Mouse (Mus musculus): ENCODE measurements around the gene Nfe2l2. TPM values are rescaled to one million over a fixed set of nuclear protein-coding genes. Genes with fewer than 3 reads are reported as not detected.

The Nfe2l2 gene
- polyA plus RNA-seq, 1 experiment from 2014 or later = 16.4 TPM

DNA sequence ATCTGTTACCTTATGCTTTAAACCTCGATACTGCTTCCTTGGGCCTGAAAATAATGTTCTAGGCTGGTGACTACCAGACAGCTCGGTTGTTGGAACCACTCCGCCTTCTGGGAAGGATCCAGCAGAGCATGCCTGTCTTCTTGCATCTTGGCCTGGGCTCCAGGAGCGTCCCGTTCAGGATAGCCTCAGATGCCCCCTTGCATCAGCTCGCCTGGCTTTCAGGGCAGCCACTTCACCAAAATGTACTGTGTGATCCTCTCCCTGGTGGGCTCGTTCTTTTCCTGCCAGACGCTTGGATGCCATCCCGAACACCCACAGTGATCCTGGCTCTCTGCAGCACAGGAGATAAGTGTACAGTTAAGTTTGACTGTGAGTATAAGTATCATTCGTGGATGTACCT lies 25.6 kb upstream of the Nfe2l2 start:
- WGBS = 88% methylated on average over 10 of the region's 10 CpGs
- ATAC-seq (ENCODE audit: low read depth) = no peak
- H3K4me2 ChIP-seq = no peak overlapping the region
- H3K9ac ChIP-seq = no peak overlapping the region
- H3K4me3 ChIP-seq = no peak overlapping the region
- H3K4me1 ChIP-seq (replicated peaks) = no peaks in the 10 kb centered on the region
- no peaks in the 10 kb centered on the region for H3K27me3 ChIP-seq
- no peaks in the 10 kb centered on the region for H3K36me3 ChIP-seq
- no peak overlapping the region for H3K27ac ChIP-seq (replicated peaks)
- H3K9me3 ChIP-seq = no peaks in the 10 kb centered on the region

DNA sequence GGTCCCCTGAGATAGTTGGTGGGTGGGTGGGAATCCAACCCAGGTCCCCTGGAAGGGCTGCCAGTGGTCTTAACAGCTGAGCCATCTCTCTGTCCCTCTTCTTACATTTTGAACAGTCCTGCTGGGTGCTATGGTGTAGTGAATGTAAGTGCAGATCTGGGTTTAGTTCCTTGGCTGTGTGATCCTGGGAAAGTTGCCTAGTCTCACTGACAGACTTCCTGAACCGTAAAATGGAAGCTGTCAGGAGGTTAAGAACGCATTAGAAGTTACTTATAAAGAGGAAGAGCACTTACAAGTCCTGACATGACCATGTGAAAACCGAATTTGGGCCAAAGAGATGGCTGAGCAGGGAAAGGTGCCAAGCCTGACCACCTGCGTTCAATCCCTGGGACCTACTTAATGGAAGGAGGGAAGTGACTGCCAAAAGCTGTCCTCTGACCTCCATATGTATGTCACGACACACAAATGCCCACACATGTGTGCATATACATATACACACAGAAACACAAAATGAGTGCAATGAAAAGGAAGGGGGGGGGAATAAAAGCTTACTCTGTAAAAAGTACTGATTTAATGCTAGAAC lies 20.5 kb upstream of the Nfe2l2 start:
- Histone ChIP-seq H3K4me1 (replicated peaks) (no peaks in the 10 kb centered on the region), H3K27ac (replicated peaks) (no peak overlapping the region), H3K9me3 (no peaks in the 10 kb centered on the region), H3K36me3 (no peaks in the 10 kb centered on the region), H3K4me2 (no peak overlapping the region), H3K9ac (no peak overlapping the region), H3K27me3 (no peaks in the 10 kb centered on the region), H3K4me3 (no peak overlapping the region)
- ATAC-seq (ENCODE audit: low read depth) = no peak
- 86% methylated on average over 5 of the region's 5 CpGs for WGBS

DNA sequence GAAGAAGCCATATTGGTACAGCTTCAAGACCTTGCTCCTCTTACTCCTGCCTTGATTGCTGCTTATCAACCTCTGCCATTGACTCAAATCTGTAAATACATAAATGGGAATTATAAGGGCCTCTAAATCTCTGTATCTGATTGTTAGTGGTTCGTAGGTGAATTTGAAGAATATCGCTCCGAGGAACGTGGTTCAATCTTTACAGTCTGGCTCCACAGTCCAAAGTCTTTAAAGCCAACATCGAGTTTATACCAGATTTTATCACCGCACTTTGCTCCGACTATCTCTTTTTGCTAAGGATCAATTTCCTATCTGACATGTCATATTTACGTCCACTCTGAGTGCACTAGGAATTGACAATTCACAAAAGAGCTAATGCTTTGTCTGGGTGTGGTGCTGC lies 19.0 kb upstream of the Nfe2l2 start:
- Histone ChIP-seq H3K4me2 (no peak overlapping the region), H3K4me1 (replicated peaks) (no peaks in the 10 kb centered on the region), H3K9me3 (no peaks in the 10 kb centered on the region), H3K36me3 (no peaks in the 10 kb centered on the region), H3K27ac (replicated peaks) (no peak overlapping the region), H3K27me3 (no peaks in the 10 kb centered on the region), H3K9ac (no peak overlapping the region), H3K4me3 (no peak overlapping the region)
- ATAC-seq (ENCODE audit: low read depth) = no peak
- 93% methylated on average over 8 of the region's 8 CpGs for WGBS

DNA sequence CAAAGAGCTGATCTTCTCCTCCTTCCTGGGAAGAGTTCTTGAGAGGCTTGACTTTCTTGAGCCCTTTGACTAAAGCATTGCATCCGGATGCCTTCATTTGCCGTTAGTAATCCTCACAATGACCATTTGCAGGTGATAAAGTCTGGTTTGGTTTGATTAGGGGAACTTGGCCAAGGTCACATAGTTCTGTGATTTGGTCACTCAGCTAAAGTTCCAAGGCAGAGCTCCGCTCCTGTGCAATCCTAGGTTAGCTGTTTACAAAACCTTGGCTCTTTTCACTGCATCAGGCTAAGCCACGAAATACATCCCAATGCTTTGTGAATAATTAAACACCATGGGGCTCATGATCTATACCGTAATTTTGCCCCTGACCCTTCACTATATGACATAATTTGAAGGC lies 18.5 kb upstream of the Nfe2l2 start:
- Histone ChIP-seq H3K27me3 (no peaks in the 10 kb centered on the region), H3K27ac (replicated peaks) (no peak overlapping the region), H3K4me3 (no peak overlapping the region), H3K4me2 (no peak overlapping the region), H3K9ac (no peak overlapping the region), H3K4me1 (replicated peaks) (no peaks in the 10 kb centered on the region), H3K9me3 (no peaks in the 10 kb centered on the region), H3K36me3 (no peaks in the 10 kb centered on the region)
- 54% methylated on average over 5 of the region's 5 CpGs for WGBS
- no peak for ATAC-seq (ENCODE audit: low read depth)

DNA sequence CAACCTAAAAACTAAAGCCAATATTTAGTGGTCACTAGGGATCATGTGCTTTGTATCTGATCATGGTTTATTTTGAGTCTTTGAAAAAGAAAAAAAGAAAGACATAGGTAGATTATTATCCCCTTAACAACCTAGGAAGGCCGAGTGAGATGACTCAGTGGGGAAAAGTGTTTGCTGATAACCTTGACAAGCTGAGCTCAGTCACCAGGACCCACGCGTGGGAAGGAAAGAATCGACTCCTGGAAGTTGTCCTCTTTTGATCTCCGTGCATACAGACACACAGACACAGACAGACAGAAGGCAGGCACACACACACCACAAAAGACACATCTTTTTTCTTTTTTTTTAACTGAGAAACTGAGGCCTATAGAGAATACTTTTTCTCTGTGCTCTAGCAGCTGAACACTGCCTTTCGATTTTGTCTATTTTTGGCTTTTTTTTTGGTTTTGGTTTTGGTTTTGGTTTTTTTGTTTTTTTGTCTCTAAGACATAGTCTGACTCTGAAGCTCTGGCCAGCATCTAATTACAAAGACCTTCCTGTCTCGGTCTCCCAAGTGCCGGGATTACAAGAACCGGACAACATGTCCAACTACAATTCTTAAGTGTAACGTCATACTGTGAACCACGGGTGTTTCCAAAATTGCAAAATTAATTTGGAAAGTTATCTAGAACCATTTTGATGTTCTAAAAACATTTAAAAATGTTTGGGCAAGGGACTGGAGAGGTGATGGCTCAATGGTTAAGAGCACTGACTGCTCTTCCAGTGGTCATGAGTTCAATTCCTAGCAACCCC lies 16.0 kb upstream of the Nfe2l2 start:
- 82% methylated on average over 11 of the region's 11 CpGs for WGBS
- Histone ChIP-seq H3K4me2 (no peak overlapping the region), H3K4me3 (no peak overlapping the region), H3K27ac (replicated peaks) (no peak overlapping the region), H3K9me3 (no peaks in the 10 kb centered on the region), H3K27me3 (no peaks in the 10 kb centered on the region), H3K36me3 (no peaks in the 10 kb centered on the region), H3K9ac (no peak overlapping the region), H3K4me1 (replicated peaks) (no peaks in the 10 kb centered on the region)
- no peak for ATAC-seq (ENCODE audit: low read depth)

DNA sequence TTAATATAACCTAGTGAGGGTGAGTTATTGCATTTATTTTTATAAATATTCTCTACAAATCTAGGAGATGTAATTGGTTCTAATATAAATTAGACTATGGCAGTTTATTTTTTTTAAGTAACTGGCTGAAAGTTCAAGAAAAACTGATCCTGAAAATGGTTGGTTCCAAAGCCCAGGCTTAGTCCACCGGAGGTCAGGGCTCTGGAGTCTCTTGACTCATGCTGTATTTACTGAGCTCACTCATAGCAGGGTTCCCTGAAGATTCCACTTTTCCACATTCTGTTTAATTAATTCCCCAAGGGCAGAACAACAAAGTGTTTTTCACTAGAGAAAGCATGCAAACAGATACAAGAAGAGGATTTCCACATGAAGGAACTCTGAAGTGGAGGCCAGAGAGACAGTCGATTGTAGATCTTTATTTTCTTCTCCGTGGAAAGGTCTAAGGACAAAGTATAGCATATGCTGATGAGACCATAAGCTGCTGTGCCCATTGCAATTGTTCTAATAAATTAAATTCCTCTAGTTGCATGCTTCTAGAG lies 15.0 kb upstream of the Nfe2l2 start:
- Histone ChIP-seq H3K9me3 (no peaks in the 10 kb centered on the region), H3K27ac (replicated peaks) (no peak overlapping the region), H3K4me2 (no peak overlapping the region), H3K4me1 (replicated peaks) (no peaks in the 10 kb centered on the region), H3K4me3 (no peak overlapping the region), H3K9ac (no peak overlapping the region), H3K36me3 (no peaks in the 10 kb centered on the region), H3K27me3 (no peaks in the 10 kb centered on the region)
- no peak for ATAC-seq (ENCODE audit: low read depth)
- WGBS = 80% methylated on average over 3 of the region's 3 CpGs

DNA sequence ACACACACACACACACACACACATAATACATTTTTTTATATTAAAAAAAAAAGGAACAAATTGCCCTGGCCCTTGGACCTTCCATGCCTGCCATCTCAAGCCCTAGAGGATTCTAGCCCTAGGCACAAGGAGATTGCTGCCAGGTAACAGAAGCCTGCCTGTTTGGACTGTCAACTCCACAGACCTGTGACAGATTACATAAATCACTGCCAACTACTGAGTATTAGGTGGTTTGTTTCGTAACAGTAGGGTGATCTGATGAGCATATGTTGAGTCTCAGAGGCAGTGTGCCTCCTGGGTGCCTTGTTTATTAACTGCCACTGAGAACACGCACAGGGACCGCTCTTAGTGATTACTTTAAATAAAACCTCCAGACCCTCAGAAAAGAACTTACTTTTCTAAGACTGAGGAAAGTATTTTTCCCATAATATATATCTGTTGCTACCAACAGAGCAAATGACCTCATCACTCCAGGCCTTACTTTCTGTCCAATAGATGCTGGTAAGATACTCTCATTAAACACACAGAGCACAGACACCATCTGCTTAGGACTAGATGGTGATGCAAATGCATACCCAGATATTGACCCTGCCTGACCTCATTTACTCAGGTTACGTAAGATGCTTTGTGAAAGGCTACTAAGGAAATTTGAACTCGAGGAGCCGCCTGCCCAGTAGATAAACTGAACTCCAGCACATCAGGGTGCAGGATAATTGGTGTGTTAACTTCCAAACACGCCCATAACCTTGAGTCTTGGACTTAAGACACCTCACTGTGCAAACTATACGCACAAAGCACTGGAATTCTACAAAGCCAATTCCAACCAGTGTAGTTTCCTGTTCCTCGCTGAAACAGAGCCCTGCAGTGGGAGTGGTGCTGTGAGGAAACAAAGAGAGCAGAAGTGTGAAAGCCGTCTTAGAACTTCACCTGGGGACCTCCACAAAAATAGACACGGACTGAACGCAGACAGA lies 11.9 kb upstream of the Nfe2l2 start:
- Histone ChIP-seq H3K4me2 (no peak overlapping the region), H3K27ac (replicated peaks) (no peak overlapping the region), H3K36me3 (no peaks in the 10 kb centered on the region), H3K9me3 (no peaks in the 10 kb centered on the region), H3K27me3 (no peaks in the 10 kb centered on the region), H3K9ac (no peak overlapping the region), H3K4me3 (no peak overlapping the region), H3K4me1 (replicated peaks) (no peaks in the 10 kb centered on the region)
- ATAC-seq (ENCODE audit: low read depth) = no peak
- 51% methylated on average over 12 of the region's 12 CpGs for WGBS

DNA sequence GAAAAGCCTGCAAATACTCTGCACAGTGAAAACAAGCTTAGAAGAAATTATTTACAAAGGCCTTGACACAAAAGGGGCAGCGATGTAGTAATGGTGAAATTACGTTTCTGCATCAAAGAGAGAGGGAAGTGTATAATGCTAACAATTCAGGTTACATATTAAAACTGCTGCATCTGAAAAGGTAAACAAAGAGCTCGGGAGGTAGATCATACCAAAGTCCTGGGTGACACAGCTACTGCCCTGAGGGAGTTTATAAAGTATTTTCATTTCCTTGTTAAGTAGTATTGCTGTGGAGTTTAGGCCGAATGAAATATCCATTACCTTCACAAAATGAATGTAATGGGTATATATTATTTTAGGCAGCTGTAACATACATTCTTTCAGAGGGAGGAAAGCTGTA lies 10.3 kb upstream of the Nfe2l2 start:
- no peak overlapping the region for H3K27ac ChIP-seq (replicated peaks)
- no peaks in the 10 kb centered on the region for H3K27me3 ChIP-seq
- H3K4me1 ChIP-seq (replicated peaks) = no peaks in the 10 kb centered on the region
- H3K4me2 ChIP-seq = no peak overlapping the region
- no peaks in the 10 kb centered on the region for H3K36me3 ChIP-seq
- H3K9me3 ChIP-seq = no peaks in the 10 kb centered on the region
- H3K9ac ChIP-seq = no peak overlapping the region
- no peak overlapping the region for H3K4me3 ChIP-seq
- no peak for ATAC-seq (ENCODE audit: low read depth)
- WGBS = 86% methylated on average over 4 of the region's 4 CpGs

DNA sequence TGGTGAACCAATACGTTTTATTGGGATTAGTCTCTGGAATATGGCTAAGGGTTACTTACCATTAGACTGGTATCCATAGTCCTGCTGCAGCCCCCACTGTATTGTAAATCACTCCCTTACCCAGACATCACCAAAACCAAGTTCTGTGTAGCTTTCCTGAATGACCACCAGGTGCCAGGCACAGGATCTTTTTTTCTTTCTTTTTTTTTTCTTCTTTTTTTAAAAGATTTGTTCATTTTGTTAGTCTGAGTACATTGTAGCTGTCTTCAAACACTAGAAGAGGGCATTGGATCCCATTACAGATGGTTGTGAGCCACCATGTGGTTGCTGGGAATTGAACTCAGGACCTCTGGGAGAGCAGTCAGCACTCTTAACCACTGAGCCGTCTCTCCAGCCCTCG lies 8.6 kb upstream of the Nfe2l2 start:
- H3K4me1 ChIP-seq (replicated peaks) = no peaks in the 10 kb centered on the region
- H3K4me3 ChIP-seq = no peak overlapping the region
- H3K9ac ChIP-seq = no peak overlapping the region
- no peaks in the 10 kb centered on the region for H3K36me3 ChIP-seq
- 89% methylated on average over 3 of the region's 3 CpGs for WGBS
- no peak for ATAC-seq (ENCODE audit: low read depth)
- no peak overlapping the region for H3K27ac ChIP-seq (replicated peaks)
- H3K9me3 ChIP-seq = no peaks in the 10 kb centered on the region
- no peaks in the 10 kb centered on the region for H3K27me3 ChIP-seq
- H3K4me2 ChIP-seq = no peak overlapping the region

DNA sequence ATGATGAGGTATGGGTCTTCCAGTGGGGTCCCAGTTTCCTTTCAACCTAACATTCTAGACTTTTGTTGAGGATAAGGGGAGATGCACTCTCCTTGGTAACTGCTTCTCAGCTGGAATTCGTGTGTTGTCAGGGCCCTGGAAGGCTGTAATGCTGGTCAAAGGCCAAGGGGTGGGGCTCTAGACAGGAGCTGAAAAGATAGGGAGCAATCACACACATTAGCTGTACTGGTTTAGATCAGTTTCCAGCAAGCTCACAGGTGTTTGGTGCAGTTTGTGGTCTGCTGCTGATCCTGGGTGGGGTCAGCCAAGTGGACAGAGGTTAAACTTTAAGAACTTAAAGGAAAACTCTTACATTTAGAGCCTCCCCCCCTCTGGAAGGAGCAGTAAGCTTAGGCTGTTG lies 3.0 kb upstream of the Nfe2l2 start:
- 16% methylated on average over 1 of the region's 1 CpGs for WGBS
- H3K9me3 ChIP-seq = no peaks in the 10 kb centered on the region
- no peak overlapping the region for H3K4me2 ChIP-seq
- 0 out of 2 replicates have a peak, but pooled peaks cover 3% of the 10 kb centered on the region for H3K27me3 ChIP-seq
- H3K27ac ChIP-seq (replicated peaks) = no peak overlapping the region
- H3K9ac ChIP-seq = no peak overlapping the region
- H3K36me3 ChIP-seq = no peaks in the 10 kb centered on the region
- no peak for ATAC-seq (ENCODE audit: low read depth)
- H3K4me3 ChIP-seq = no peak overlapping the region
- H3K4me1 ChIP-seq (replicated peaks) = peaks cover 30% of the 10 kb centered on the region

DNA sequence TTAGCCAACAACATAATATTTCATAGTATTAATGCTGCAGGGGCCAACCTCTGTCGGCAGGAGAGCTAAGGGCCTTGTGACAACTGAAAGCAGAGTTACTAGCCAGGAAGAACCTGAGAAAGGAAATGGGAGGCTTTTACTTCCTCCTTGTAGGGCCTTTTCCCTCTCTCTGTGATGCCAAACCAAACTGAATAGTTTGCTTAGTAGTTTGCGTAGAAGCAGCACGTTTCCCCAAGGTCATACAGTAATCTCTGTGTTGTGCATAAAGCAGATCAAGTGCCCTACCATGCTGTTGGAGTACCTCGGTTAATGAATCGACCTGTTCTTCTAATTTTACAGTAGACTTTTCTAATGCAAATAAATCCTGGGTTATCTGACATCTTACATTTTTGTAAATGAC lies 2.0 kb upstream of the Nfe2l2 start:
- no peak overlapping the region for H3K9ac ChIP-seq
- WGBS = 78% methylated on average over 5 of the region's 5 CpGs
- H3K36me3 ChIP-seq = no peaks in the 10 kb centered on the region
- H3K9me3 ChIP-seq = no peaks in the 10 kb centered on the region
- H3K4me3 ChIP-seq = no peak overlapping the region
- no peak overlapping the region for H3K4me2 ChIP-seq
- 0 out of 2 replicates have a peak, but pooled peaks cover 3% of the 10 kb centered on the region for H3K27me3 ChIP-seq
- no peak for ATAC-seq (ENCODE audit: low read depth)
- H3K27ac ChIP-seq (replicated peaks) = no peak overlapping the region
- peaks cover 37% of the 10 kb centered on the region for H3K4me1 ChIP-seq (replicated peaks)

Measured in neural tube, embryonic 13.5 days (tissue).